Mouse (Mus musculus) heart, embryonic 16.5 days (tissue): ENCODE measurements around the gene Rpl10l. TPM values are rescaled to one million over a fixed set of nuclear protein-coding genes. Genes with fewer than 3 reads are reported as not detected.

Experiments
- ATAC-seq: fragments of 200-750 bp; cut with Nextera tagmentation; replicated peaks from 2 replicates; pipeline ENCODE4 v1.8.0; 2017; ENCODE audit warnings: moderate number of reproducible peaks; ENCODE audit not compliant: insufficient read depth, low FRiP score; ENCODE audit errors: extremely low read depth
- H3K27ac ChIP-seq: fragments of 300-500 bp; sonication (generic); 2 replicates; pipeline ENCODE4 v1.5.1; 2014; ENCODE audit warnings: mild to moderate bottlenecking, low read length, control low read depth, moderate library complexity
- H3K27me3 ChIP-seq: fragments of 300-500 bp; sonication (generic); 2 replicates; pipeline ENCODE4 v1.6.1; 2014; ENCODE audit warnings: low read length, mixed read lengths; ENCODE audit not compliant: control insufficient read depth, insufficient read depth
- H3K36me3 ChIP-seq: fragments of 300-500 bp; sonication (generic); 2 replicates; pipeline ENCODE4 v1.6.1; 2014; ENCODE audit not compliant: control insufficient read depth, insufficient read depth
- H3K4me1 ChIP-seq: fragments of 300-500 bp; sonication (generic); 2 replicates; pipeline ENCODE4 v1.6.1; 2014; ENCODE audit warnings: low read length, mixed read lengths; ENCODE audit not compliant: control insufficient read depth, insufficient read depth
- H3K4me2 ChIP-seq: fragments of 300-500 bp; sonication (generic); 2 replicates; pipeline ENCODE4 v1.6.1; 2014; ENCODE audit warnings: low read depth, mild to moderate bottlenecking, control low read depth, low read length
- H3K4me3 ChIP-seq: fragments of 300-500 bp; sonication (generic); 2 replicates; pipeline ENCODE4 v1.5.1; 2014; ENCODE audit warnings: mild to moderate bottlenecking, control low read depth, low read length
- H3K9ac ChIP-seq: fragments of 300-500 bp; sonication (generic); 2 replicates; pipeline ENCODE4 v1.6.1; 2014; ENCODE audit warnings: low read length, control low read depth
- H3K9me3 ChIP-seq: fragments of 300-500 bp; sonication (generic); replicated peaks from 2 replicates; pipeline ENCODE4 v1.6.1; 2016; ENCODE audit warnings: low read length; ENCODE audit not compliant: control insufficient read depth
- WGBS: fragments of 180-500 bp; shearing (Covaris S2); extraction: QIAGEN DNeasy Blood & Tissue Kit; methylation state at CpG from one replicate; pipeline ENCODE4 v1.1.7; 2014; 5-methylcytosine and 5-hydroxymethylcytosine counted together
- polyA plus RNA-seq: library from polyadenylated mRNA; unstranded; fragments of >200 nt; fragmentation: Nextera tagmentation; extraction: Ambion mirVana; gene quantifications from 2 replicates; pipeline ENCODE4 v1.2.1, GENCODE M21; 2015

The Rpl10l gene
- polyA plus RNA-seq, result not detected in 2 replicates

DNA sequence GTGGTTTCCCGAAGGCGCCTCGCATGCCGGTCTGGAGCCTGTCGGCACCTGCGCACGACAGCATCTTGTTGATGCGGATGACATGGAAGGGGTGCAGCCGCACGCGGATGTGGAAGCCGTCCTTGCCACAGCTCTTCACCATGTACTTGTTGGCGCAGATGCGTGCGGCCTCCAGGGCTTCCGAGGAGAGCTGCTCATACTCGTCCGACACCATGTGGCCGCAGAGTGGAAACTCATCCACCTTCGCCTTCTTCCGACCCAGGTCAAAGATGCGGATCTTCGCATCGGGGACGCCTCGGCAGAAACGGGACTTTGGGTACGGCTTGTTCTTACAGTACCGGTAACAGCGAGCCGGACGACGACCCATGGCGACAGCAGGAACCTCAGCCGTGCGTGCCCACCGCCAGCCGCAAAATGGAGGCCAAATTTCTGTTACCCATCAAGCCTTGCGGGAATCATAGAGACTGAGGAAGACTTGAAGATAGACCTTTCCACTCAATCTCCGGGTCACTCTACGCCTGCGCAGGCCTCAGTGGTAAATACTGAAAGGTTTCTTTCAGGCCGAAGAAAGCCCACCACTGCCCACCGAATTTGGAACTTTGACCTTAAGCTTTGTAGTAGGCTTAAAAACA, at the start of gene Rpl10l:
TSS of gene Rpl10l (minus strand) at position 411 of the 632 bp plus-strand sequence.
- no peaks in the 10 kb centered on the region for H3K36me3 ChIP-seq
- no peak for ATAC-seq
- 95% methylated on average over 44 of the region's 44 CpGs for WGBS
- H3K4me3 ChIP-seq, result no peak within 1 kb of the TSS
- H3K4me2 ChIP-seq, result no peak within 1 kb of the TSS
- no peaks in the 10 kb centered on the region for H3K27me3 ChIP-seq
- H3K27ac ChIP-seq, result no peak within 1 kb of the TSS
- H3K4me1 ChIP-seq, result no peaks in the 10 kb centered on the region
- no peaks in the 10 kb centered on the region; the same call in 1 of the 2 replicates for H3K9me3 ChIP-seq
- H3K9ac ChIP-seq, result no peak within 1 kb of the TSS

- no peaks in the 10 kb centered on the region for H3K27me3 ChIP-seq
- no peak overlapping the region for H3K9ac ChIP-seq
- no peaks in the 10 kb centered on the region for H3K9me3 ChIP-seq
- 65% methylated on average over 3 of the region's 3 CpGs for WGBS
- no peak overlapping the region for H3K4me3 ChIP-seq
- H3K27ac ChIP-seq, result no peak overlapping the region
- no peak for ATAC-seq
- H3K36me3 ChIP-seq, result no peaks in the 10 kb centered on the region
- H3K4me1 ChIP-seq, result no peaks in the 10 kb centered on the region
- H3K4me2 ChIP-seq, result no peak overlapping the region
Observed at GRCm38 (mm10) chr12:66275890-66276289, 8.3 kb downstream of the Rpl10l start.

GRCm38 (mm10) chr12:66245461-66246099, 38.6 kb downstream of the Rpl10l start:
- Histone ChIP-seq H3K9me3 (no peaks in the 10 kb centered on the region), H3K4me2 (no peak overlapping the region), H3K4me3 (no peak overlapping the region), H3K36me3 (no peaks in the 10 kb centered on the region), H3K9ac (no peak overlapping the region), H3K4me1 (no peaks in the 10 kb centered on the region), H3K27ac (no peak overlapping the region), H3K27me3 (no peaks in the 10 kb centered on the region)
- 83% methylated on average over 6 of the region's 6 CpGs for WGBS
- no peak for ATAC-seq

DNA sequence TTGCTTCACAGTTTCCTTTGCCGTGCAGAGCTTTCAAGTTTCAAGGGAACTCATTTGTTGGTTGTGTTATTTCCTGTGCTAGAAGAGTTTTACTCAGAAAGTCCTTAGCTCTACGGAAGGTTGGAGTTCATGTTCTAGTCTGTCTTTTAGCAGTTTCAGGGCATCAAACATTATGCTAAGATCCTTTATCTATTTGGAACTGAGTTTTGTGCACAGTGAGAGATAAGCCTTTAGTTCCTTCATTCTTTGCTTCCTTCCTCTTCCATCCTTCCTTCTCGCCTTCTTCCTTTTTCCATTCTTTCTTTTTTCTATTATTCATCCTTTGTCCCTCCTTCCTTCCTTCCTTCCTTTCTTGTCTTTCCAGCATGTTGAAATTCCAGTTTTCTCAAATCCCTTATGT, 50.0 kb downstream of the Rpl10l start:
- Histone ChIP-seq H3K4me2 (no peak overlapping the region), H3K36me3 (no peaks in the 10 kb centered on the region), H3K27me3 (no peaks in the 10 kb centered on the region), H3K4me3 (no peak overlapping the region), H3K9ac (no peak overlapping the region), H3K4me1 (no peaks in the 10 kb centered on the region), H3K27ac (no peak overlapping the region), H3K9me3 (no peaks in the 10 kb centered on the region)
- 65% methylated on average over 3 of the region's 3 CpGs for WGBS
- no peak for ATAC-seq
